Mouse (Mus musculus): Measurements from ENCODE around the gene Sox6.

Gene Sox6

DNA sequence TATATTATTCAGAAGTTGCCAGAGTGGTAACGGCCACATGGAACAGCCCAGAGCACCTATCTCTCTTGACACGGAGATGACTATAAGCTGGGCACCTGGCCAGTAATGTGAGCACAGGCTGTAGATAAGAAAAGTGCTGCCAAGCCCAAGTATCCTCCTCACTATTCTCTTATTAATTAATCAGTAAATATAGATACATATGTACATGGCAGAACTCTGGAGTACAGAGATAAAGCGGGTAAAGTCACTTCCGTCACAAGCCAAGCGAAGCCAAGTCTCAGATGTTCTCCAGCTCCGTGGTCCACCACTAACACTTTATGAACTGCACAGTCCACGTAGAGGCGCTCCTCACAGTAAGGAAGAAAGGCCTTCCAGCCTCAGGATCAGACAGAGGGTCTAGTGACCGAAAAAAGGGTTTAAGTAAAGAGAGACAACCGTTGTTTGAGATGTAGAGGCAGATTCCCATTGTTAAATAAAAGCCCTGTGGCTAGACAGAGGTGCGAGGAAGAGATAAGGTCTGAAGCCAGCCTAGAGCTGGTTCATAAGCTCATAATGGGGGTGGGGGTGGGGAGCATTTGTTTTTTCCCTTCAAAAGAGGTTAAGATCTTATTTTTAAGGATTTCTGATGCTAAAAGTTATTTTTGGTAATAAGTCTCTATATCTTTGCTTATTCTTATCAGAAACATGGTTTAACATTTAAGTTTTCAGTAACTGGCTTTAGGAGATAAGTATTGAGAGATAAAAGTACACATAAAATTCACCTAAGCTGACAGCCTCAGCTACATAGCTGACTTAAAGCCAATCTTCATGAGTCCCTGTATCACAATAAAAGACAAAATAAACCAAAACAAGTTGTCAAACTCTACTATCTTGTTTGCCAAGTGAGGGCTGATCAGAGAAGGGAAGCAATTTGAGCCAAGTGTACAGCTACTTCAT lies 207.4 kb downstream of the Sox6 start:
- no peak for DNase-seq (ENCODE audit: low read depth, low spot score)

DNA sequence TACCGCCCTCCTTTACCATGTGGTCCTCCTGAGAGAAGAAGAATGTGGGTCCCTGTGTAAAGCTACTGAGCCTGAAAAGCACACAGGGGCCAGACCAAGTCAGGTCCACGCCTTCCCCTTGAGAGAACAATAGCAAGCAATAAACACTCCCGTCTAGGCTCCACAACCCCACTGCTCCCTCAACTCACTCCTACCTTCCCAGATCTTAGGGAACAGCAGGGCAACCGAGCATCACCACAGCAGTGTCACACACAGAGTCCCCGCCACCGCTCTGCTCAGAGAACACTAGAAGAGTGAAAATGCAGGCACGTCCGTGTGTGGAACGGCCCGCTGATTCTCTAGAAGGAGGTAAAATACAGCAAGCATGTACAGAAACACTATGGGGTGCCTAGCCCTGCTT lies 208.2 kb downstream of the Sox6 start:
- no peak for DNase-seq (ENCODE audit: low read depth, low spot score)

DNA sequence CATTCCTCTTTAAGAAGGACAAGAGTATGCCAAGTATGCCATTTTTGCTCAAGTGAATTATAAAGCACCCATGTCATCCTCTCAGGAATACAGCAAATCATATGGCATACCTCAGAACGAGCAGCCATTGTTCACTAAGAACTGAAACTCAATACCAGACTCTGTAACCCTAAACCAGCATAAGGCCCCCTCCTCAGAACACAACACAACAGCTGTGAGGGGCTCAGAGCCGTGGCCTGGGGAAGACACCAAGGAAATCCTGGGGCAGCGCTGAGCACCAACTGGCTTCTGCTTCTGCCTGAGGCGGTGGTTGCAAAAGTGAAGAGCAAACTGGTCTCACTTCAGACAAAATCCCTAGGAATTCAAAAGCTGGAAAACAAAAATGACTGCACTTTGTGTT lies 208.8 kb downstream of the Sox6 start:
- DNase-seq (ENCODE audit: low read depth, low spot score) = no peak

DNA sequence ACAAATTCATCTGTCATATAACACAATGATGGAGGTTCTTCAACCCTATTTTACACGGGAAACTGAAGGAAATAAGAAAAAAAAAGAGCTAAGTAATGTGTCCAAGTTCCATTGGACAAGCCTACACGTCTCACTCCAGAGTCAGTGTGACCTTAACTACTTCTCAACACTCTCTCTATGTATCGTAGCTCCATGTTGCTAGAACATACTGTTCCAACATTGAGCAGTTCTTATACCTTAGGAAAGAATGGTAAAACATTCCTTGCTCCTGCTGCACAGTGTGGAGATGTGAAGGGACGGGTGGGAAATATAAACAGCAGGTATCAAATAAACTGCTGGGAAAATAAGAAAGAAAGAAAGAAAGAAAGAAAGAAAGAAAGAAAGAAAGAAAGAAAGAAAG lies 209.3 kb downstream of the Sox6 start:
- DNase-seq (ENCODE audit: low read depth, low spot score) = no peak

DNA sequence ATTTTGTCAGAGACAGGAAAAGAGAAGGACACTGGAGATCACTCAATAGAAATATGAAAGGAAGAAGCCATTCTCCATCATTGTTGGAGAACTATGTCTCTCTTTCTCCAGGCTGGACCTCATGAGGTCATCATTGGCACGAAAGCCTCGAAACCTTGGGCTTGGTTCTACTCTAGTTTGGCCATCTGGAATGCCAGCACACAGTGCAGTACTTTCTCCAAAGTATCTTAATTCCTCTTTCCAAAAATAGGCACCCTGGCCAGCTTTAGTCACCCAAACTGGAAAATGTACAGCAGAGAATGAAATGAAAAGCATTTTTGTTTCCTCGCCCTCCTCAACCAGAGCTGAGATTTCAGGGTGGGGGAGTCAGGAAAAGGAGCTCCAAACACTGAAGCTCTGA lies 213.3 kb downstream of the Sox6 start:
- DNase-seq (ENCODE audit: low read depth, low spot score) = no peak

DNA sequence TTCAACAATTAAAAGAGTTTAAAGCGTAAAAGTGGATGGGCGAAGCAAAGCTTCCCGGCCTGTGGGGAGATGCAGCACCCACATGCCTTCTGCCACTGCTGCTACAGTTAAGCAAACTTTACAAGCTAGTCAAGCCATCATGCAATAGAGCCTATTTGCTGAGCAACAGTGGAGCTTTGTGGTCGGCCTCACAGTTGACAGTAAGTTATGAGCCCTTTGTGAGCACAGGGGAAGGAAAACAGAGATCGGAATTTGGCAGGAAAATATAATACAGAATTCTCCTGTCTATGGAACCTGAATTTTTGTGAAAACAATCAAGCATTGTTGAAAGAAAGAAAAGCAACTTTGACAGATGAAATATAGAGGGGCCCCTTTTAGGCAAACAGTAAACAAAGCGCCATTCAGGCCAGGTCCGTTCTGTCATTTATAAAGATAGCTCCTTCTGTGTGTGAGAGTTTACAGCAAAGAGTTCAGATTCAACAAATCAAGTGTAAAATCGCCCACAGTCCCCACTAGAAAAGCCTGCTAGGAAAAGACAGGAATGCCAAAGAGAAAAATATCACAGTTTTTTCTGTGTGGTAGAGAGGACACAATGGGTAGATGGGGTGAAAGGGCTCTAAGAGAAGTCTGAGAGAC lies 213.9 kb downstream of the Sox6 start:
- DNase-seq (ENCODE audit: low read depth, low spot score) = no peak

DNA sequence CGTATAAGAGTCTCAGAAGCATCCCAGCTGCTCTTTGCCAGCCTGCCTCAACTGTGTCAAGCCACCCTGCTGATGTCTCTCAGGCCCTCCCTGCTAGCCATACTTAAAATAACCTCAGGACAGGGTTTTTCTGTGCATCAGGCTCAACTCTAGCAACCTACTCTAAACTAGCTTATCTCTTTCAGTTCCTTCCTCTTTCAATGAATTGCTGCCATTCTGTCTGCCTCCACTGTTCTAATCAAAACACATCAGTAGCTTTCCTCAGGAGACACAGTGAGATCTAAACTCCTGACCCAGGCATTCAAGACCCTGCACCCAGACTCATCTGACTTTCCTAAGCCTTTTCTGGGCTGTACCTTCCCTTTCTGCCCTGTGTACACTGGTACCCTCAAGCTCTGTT lies 219.5 kb downstream of the Sox6 start:
- no peak for DNase-seq (ENCODE audit: low read depth, low spot score)

DNA sequence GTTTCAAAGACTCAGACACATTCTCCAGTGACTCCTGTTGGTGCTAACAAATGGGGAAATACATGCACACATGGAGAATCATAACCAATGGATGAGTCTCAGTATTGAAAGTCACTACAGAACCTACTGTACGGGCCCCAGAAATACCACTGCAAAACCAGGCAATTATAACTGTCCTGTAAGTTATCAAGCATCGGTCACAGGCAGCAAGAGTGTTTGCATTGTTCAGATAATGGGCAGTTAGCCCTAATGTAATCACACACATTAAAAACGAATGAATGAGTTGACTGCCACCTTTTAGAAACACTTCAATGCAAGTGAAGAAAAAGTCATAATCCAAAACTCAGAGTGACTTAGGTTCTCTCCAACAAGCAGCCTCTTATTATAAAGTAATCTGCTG lies 235.3 kb downstream of the Sox6 start:
- DNase-seq (ENCODE audit: low read depth, low spot score) = no peak

DNA sequence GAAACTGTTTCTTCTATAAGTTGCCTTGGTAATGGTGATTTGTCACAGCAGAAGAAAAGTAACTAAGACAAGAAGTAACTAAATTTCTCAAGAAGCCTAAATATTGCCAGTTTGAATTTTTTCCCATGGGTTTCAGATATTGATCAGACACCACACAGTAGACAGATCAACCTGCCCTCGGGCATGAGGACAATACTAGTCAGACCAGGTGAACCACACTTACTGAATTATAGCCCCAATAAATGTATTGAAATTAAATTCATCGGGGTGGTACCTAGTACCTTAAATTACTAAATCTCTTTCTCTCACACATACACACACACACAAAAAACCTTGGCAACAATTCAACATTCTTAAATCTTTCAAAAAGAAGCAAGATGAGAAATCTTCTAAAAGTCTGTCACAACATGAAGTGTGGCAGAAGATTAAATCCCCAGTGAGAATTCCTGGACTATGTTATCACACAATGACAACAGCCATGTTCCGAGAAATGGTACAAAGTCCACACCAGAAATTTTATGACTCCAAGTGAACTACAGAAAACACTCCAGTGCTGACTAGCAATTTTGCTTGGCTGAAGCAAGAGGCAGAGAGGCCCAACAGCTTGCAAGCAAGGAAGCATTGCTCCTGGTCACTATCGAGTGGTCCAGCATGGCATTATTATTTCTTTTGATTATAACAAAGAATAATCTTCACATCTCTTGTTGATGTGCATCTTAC lies 244.3 kb downstream of the Sox6 start:
- DNase-seq (ENCODE audit: low read depth, low spot score) = no peak

DNA sequence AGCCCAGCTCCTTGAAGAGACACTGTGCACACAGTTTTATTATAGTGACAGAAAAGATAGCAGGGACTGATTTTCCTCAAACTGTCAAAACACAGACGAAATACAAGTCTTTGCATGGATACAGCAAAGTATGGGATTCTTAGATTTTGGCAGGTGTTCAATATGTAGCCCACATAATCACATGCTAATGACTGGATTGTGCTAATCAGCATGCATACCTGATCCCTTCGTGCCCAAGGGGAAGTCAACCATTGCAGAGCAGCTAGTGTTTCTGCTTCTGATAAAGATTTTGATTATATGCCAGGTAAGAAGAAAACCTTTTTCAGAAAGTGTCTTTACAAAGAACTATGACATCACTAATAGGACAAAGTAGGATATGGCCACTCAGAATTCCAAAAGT lies 245.8 kb downstream of the Sox6 start:
- no peak for DNase-seq (ENCODE audit: low read depth, low spot score)

DNA sequence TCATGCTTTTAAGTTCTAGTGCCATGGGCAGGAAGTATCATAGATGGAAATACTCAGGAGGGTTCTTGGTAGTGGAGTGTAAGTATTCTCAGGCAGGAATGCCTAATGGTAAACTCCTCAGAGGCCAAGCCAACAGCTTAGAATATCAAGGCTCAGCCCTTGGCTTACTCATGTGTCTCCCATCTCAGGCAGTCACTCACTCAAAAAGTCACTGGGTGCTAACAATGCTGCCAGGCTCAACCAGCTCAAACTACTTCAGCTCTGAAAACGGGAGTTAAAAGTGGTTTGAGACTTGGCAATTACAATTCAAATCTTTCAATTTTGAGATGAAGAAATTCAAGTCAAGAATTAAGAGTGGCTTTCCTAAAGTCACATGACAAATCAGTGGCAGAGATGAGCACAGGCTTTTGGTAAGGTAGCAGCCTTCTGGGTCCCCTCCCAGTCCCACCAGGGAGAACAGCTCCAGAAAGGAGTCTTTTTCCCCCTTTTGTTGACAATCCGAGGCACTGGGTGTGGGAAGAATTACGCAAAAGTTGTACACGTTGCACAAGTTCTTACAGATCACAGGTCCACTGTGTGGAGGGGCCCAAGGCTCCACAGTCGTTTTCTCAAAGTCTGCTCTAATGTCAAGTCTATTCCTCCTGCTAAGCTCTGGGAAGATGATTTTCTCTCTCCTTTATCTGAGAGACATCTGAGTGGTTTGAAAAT lies 249.3 kb downstream of the Sox6 start:
- no peak for DNase-seq (ENCODE audit: low read depth, low spot score)

DNA sequence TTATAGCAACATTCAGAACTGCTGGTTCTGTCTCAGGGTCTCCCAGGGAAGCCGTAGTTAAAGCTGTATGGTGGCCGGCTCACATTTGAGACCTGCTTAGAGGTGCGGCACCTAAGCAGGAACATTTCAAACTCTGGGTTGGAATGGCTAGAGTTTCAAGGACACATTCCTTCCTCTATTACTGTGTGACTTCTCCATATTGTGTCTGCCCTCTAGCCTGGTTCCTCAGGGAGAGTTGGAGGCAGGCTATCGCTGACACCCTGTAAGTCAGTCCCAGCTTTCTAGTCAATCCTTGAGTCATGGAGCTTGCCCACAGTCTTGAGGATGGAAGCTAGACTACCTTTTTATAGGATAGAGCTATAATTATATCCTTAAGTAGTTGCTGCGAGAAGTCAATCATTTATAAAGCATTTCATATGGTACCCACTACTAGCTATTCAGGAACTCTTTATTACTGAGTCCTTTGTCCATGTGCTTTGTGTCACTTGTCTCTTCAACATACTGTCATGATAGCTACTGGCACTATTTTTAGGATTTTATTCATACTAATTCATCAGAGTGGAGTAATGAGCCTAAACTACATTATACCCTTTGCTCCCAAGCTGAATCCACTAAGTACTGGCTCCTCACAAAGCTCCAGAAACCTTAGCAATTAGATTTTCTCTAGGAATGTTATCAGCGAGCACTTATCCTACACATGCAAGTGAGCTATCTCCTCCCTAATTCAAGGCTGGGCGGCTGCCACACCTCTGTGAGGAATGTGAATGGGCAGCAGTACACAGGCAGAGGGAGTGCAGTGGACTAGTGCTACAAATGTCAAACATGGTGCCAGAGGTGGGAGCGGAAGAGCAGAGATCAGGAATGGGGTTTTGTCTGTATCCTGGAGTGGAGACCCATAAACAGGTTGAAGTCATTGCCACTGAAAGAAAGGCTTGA lies 254.3 kb downstream of the Sox6 start:
- no peak for DNase-seq (ENCODE audit: low read depth, low spot score)

DNA sequence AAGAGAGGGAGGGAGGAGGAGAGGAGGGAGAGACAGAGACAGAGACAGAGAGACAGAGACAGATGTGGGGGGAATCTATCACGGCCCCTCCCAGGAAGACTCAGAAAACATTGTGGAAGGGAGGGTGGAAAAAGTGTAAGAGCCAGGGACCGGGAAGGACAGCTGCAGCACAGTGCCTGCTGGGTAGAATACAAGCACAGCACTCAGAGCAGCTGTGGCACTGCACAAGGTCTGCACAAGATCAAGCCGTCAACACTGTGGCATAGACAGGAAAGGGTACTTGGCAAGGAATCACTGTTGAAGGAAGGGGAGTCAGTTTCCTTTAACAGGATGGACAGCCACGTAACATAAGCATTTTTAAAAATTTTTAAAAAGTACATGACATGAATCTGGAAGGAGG lies 258.4 kb downstream of the Sox6 start:
- no peak for DNase-seq (ENCODE audit: low read depth, low spot score)

DNA sequence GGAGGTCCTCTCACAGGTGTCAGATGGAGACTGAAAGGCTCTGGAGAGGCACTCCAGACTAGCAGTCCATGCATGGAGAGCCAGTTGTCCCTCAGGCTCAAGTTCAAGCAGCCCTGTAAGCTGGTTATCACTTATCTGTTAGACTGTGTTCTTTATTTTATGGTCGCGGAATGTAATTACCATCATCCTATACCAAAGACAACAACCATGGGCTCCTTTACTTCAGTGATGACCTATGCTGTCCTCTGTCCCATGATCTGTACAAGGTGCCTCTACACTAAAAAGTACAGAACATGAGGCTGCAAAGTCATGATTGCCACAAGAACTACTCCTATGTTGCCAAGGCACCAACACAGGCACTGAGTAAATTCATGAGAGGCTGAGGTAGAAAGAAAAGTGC lies 259.1 kb downstream of the Sox6 start:
- no peak for DNase-seq (ENCODE audit: low read depth, low spot score)

DNA sequence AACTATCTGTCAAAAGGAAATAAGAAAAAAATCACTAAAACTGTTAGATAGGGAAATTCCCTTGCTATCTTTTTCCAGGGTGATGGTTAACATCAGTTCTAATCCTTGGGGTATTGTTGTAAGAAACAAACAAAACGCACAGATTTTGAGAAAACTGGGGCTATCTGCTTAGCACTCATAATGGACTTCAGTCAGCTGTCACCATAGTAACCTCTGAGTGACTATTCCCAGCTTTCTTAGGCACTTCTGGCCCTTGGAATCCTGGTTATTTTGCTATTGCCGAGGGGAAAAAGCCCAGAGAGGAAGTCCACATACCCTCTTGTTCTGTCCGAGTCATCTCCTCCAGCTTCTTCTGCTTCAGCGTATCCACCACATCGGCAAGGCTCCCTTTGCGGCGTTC lies 261.9 kb downstream of the Sox6 start:
- no peak for DNase-seq (ENCODE audit: low read depth, low spot score)

DNA sequence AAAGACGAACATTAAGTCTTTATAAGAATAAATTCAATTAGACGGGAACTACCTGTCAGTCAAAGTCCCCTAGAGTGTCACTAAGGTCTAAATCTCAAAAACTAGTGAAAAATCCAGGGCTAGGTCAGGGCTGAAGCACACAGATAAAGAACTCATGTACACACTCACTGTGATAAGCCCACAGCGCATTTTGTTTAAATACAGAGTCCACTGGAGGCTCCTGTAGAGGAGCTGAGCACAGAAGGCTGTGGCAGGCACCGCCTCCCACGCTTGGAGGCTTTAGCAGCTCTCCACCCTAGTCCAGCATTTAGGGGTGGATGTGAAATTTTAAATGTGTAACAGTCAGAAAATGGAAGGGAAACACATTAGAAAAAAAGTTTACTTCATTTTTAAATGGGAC lies 262.3 kb downstream of the Sox6 start:
- DNase-seq (ENCODE audit: low read depth, low spot score) = no peak

DNA sequence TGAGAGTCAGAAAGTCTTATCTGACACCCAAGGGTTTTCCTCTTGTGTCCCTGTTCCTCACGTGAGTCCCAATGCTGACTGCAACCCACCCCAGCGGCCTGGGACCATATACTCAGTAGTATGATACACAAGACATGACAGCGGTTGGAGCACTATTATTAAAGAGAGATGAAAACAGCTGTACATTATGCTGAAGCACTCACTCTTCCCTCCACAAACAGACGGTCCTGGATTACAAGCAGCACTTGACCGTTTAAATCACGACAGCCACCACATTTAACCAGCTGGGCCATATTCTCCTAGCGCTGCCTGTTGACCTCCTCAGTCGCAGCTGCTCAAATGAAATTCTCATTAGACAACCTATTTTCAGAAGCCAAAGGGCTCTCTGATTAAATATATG lies 272.3 kb downstream of the Sox6 start:
- no peak for DNase-seq (ENCODE audit: low read depth, low spot score)

DNA sequence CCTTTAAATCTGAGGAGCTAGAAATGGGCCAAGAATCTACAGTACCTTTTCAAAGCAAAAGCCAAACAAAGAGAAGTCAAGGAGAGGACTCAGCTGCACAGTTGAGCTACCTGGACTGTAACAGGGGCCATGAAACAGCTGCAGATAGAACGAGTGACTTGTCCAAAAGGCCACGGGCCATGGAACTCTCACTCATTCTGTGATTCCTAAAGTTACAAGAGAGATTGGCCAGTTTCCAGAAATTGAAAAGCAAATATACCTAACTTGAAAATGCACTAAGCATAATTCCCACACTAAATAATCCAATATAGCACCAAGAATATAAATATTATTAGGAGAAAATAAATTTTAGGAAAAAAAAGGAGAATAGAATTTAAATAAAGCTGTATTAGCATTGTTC lies 274.7 kb downstream of the Sox6 start:
- no peak for DNase-seq (ENCODE audit: low read depth, low spot score)

DNA sequence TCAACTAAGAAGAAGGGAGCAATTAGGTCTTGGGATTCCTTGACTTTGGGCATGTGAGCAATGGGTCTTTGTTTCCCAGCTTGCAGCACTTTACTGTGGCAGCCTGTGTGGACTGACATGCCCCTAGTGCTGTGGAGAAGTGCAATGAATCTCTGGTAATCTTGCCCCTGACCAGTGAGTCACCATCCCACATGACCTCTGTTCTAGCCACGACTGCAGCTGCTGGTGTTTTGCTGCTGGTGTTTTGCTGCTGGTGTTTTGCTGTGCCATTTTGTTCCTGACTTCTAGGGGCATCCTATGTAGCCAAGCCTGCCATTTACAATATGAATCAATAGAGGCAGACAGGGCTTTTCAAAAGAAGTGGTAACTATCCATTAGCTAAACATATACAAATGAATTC lies 280.4 kb downstream of the Sox6 start:
- no peak for DNase-seq (ENCODE audit: low read depth, low spot score)

DNA sequence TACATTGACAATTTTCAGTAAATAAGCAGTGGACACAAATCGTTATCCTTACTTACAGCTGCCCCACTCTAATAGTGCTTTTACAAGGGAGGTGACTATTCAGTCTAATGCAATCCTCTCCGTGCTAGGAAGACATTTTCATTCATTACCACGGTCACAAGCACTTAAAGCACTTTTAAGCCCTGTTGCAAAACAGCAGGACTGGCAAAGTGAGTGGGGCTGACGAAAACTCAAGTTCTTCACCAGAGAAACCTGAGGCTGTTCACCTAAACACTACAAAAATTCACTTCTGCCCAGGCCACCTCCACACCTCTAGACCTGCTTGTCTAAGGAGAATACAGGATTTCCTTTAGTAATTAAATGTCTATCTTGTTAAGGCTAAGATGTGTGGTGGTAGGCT lies 283.3 kb downstream of the Sox6 start:
- no peak for DNase-seq (ENCODE audit: low read depth, low spot score)

DNA sequence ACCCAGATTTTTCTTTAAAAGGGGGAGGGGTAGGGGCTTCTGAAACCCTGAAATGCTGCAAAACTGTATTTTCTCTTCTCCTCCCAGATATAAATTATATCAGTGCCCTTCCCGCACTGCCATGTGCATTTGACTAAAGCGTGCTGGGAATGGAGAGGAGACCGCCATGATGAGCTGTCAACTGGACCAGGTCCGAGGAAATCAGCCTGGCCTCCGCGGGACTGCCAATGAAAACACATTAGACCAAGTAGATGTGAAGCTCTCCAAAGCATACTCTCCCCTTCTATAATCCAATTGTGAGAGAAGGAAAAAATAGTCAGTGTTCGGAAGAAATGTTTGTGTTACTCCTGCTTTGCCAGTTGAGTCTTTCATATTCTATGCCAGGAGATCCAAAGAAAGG lies 284.4 kb downstream of the Sox6 start:
- DNase-seq (ENCODE audit: low read depth, low spot score) = no peak

All from CD4-positive helper T cell, adult 2 months (primary cell).